Mouse (Mus musculus): ENCODE results near the gene Pdcl. TPM values are rescaled to one million over a fixed set of nuclear protein-coding genes. Genes with fewer than 3 reads are reported as not detected.

The Pdcl gene
- polyA plus RNA-seq, 1 experiment from 2014 or later: 46.2 TPM

Other genes with a start within 250 kb of the Pdcl start
- gene Olfr362, start 241.4 kb downstream of the Pdcl start, polyA plus RNA-seq (2015; fragmentation: Nextera tagmentation; extraction: Ambion mirVana): not detected in 2 replicates
- gene Olfr364-ps1, start 220.0 kb downstream of the Pdcl start, polyA plus RNA-seq (2015; fragmentation: Nextera tagmentation; extraction: Ambion mirVana): not detected in 2 replicates
- gene Olfr365, start 171.1 kb downstream of the Pdcl start, polyA plus RNA-seq (2015; fragmentation: Nextera tagmentation; extraction: Ambion mirVana): not detected in 2 replicates
- not detected in 2 replicates for gene Olfr366, start 147.8 kb downstream of the Pdcl start, polyA plus RNA-seq (2015; fragmentation: Nextera tagmentation; extraction: Ambion mirVana)
- not detected in 2 replicates for gene Olfr368, start 32.8 kb downstream of the Pdcl start, polyA plus RNA-seq (2015; fragmentation: Nextera tagmentation; extraction: Ambion mirVana)
- 14.2 and 15.6 TPM in 2 replicates for gene Rc3h2, start 63.6 kb upstream of the Pdcl start, polyA plus RNA-seq (2015; fragmentation: Nextera tagmentation; extraction: Ambion mirVana)
- 9.1 and 9.3 TPM in 2 replicates for gene Zbtb26, start 83.8 kb upstream of the Pdcl start, polyA plus RNA-seq (2015; fragmentation: Nextera tagmentation; extraction: Ambion mirVana)
- gene Zbtb6, start 83.8 kb upstream of the Pdcl start, polyA plus RNA-seq (2015; fragmentation: Nextera tagmentation; extraction: Ambion mirVana): 8.3 and 9.5 TPM in 2 replicates
- gene Rabgap1, start 83.9 kb upstream of the Pdcl start, polyA plus RNA-seq (2015; fragmentation: Nextera tagmentation; extraction: Ambion mirVana): 41.5 and 45.8 TPM in 2 replicates
- 1.4 and 1.7 TPM in 2 replicates for gene Gpr21, start 157.0 kb upstream of the Pdcl start, polyA plus RNA-seq (2015; fragmentation: Nextera tagmentation; extraction: Ambion mirVana)